Mouse (Mus musculus) G1E (cell line): Measurements from ENCODE around the gene Cldn3.

Source experiments
- CTCF ChIP-seq: IDR thresholded peaks from 2 replicates; pipeline ENCODE4 v1.5.1; 2012; ENCODE audit warnings: low read depth, low read length, inconsistent platforms, mixed read lengths
- GATA1 ChIP-seq: IDR thresholded peaks from 2 replicates; pipeline ENCODE4 v1.6.1; 2012; ENCODE audit warnings: borderline replicate concordance, low read length, inconsistent platforms, mixed read lengths
- TAL1 ChIP-seq: conservative IDR thresholded peaks from 2 replicates; pipeline ENCODE4 v1.6.1; 2012; ENCODE audit warnings: low read depth, low read length, inconsistent platforms, mixed read lengths

DNA sequence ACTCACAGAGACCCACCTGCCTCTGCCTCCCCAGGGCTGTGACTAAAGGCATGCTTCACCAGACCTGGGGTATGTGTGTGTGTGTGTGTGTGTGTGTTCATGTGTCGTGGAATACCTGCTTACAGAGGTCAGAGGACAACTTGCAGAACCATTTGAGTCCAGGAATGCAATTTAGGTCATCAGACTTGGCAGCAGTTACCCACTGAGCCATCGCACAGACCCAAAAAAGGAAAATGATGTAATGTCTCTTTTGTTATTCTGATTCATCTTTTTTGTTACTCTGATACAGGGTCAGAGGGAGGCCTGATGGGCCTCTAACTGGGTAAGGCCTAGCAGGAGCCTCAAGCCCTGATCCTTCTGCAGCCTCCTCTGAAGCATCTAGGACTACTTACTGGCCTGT, 43.3 kb upstream of the Cldn3 start:
- TF ChIP-seq CTCF (no peak), TAL1 (no peak), GATA1 (no peak)
